Mouse (Mus musculus) hindbrain, embryonic 15.5 days (tissue): Measurements from ENCODE around the gene Smpd2. TPM values are rescaled to one million over a fixed set of nuclear protein-coding genes. Genes with fewer than 3 reads are reported as not detected.

Experiments used
- ATAC-seq: fragments of 200-750 bp; cut with Nextera tagmentation; 2 replicates; pipeline ENCODE4 v1.8.0; 2017; ENCODE audit warnings: low read depth, moderate number of reproducible peaks, moderate TSS enrichment; ENCODE audit not compliant: low FRiP score
- H3K27ac ChIP-seq: fragments of 300-500 bp; sonication (generic); replicated peaks from 2 replicates; pipeline ENCODE4 v1.5.1; 2015; ENCODE audit warnings: mild to moderate bottlenecking, inconsistent platforms
- H3K27me3 ChIP-seq: fragments of 300-500 bp; sonication (generic); 2 replicates; pipeline ENCODE4 v1.6.1; 2015; ENCODE audit warnings: control low read depth, inconsistent platforms
- H3K36me3 ChIP-seq: fragments of 300-500 bp; sonication (generic); 2 replicates; pipeline ENCODE4 v1.6.1; 2015; ENCODE audit warnings: control low read depth, inconsistent platforms
- H3K4me1 ChIP-seq: fragments of 300-500 bp; sonication (generic); replicated peaks from 2 replicates; pipeline ENCODE4 v1.6.1; 2015; ENCODE audit warnings: control low read depth, inconsistent platforms
- H3K4me2 ChIP-seq: fragments of 300-500 bp; sonication (generic); 2 replicates; pipeline ENCODE4 v1.6.1; 2015; ENCODE audit warnings: moderate library complexity, mild to moderate bottlenecking, inconsistent platforms
- H3K4me3 ChIP-seq: fragments of 300-500 bp; sonication (generic); 2 replicates; pipeline ENCODE4 v1.5.1; 2015; ENCODE audit warnings: mild to moderate bottlenecking, inconsistent platforms
- H3K9ac ChIP-seq: fragments of 300-500 bp; sonication (generic); 2 replicates; pipeline ENCODE4 v1.6.1; 2015; ENCODE audit warnings: inconsistent platforms
- H3K9me3 ChIP-seq: fragments of 300-500 bp; sonication (generic); 2 replicates; pipeline ENCODE4 v1.6.1; 2016; ENCODE audit warnings: control low read depth, inconsistent platforms
- WGBS: fragments of 180-500 bp; shearing (Covaris S2); methylation state at CpG from one replicate; pipeline ENCODE4 v1.1.7; 2015; 5-methylcytosine and 5-hydroxymethylcytosine counted together
- polyA plus RNA-seq: library from polyadenylated mRNA; unstranded; fragments of >200 nt; fragmentation: Nextera tagmentation; extraction: Ambion mirVana; gene quantifications from 2 replicates; pipeline ENCODE4 v1.2.1, GENCODE M21; 2015

Gene Smpd2
- polyA plus RNA-seq, 1 experiment from 2014 or later: 45.6 TPM

GRCm38 (mm10) chr10:41486506-41487170 lies 3.5 kb downstream of the Smpd2 start:
- H3K9me3 ChIP-seq: no peaks in the 10 kb centered on the region
- no peaks in the 10 kb centered on the region for H3K27me3 ChIP-seq
- H3K9ac ChIP-seq: no peak overlapping the region
- H3K36me3 ChIP-seq: no peaks in the 10 kb centered on the region; the same call in 1 of the 2 replicates
- no peak overlapping the region for H3K27ac ChIP-seq
- 80% methylated on average over 14 of the region's 14 CpGs for WGBS
- H3K4me3 ChIP-seq: no peak overlapping the region
- H3K4me2 ChIP-seq: no peak overlapping the region
- ATAC-seq: no peak
- peaks cover 19% of the 10 kb centered on the region for H3K4me1 ChIP-seq

DNA sequence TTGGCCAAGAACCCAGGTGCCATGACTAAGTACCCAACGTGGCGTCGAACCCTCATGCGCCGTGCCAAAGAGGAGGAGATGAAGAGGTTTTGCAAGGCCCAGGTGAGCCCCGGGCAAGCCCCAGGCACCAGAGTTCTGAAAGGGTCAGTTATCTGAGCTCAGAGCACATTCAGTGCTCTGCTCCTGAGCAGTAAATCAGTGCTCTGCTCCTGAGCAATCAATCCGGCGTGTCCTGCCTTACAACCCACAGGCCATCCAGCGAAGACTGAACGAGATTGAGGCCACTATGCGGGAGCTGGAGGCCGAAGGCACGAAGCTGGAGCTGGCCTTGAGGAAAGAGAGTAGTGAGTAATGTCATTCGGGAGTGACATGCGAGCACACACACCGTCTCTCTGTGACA lies 4.4 kb downstream of the Smpd2 start:
- Histone ChIP-seq H3K9ac (no peak overlapping the region), H3K4me2 (no peak overlapping the region), H3K36me3 (no peaks in the 10 kb centered on the region; the same call in 1 of the 2 replicates), H3K9me3 (no peaks in the 10 kb centered on the region), H3K4me1 (peaks cover 20% of the 10 kb centered on the region), H3K27ac (no peak overlapping the region), H3K4me3 (no peak overlapping the region), H3K27me3 (no peaks in the 10 kb centered on the region)
- WGBS: 94% methylated on average over 16 of the region's 16 CpGs
- no peak for ATAC-seq

DNA sequence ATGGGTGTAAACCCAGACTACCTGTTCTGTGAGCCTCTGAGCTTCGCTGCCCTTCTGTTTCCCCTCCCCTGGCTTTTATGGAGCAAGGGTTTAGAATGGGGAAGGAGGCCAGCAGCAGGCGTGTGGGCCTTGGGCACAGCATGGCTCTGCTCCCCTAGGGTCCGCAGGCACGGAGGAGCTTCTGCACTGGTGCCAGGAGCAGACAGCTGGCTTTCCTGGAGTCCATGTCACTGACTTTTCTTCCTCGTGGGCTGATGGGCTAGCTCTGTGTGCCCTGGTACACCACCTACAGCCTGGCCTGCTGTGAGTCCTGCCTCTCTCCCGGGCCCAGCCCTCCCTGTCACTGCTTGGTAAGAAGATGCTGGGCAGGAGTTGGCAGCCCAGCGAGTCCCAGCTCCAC lies 7.7 kb downstream of the Smpd2 start:
- H3K4me1 ChIP-seq: peaks cover 9% of the 10 kb centered on the region
- H3K4me3 ChIP-seq: no peak overlapping the region
- 76% methylated on average over 7 of the region's 7 CpGs for WGBS
- H3K27me3 ChIP-seq: no peaks in the 10 kb centered on the region
- H3K36me3 ChIP-seq: no peaks in the 10 kb centered on the region; the same call in 1 of the 2 replicates
- H3K9ac ChIP-seq: no peak overlapping the region
- H3K4me2 ChIP-seq: no peak overlapping the region
- no peak for ATAC-seq
- H3K27ac ChIP-seq: no peak overlapping the region
- H3K9me3 ChIP-seq: no peaks in the 10 kb centered on the region

DNA sequence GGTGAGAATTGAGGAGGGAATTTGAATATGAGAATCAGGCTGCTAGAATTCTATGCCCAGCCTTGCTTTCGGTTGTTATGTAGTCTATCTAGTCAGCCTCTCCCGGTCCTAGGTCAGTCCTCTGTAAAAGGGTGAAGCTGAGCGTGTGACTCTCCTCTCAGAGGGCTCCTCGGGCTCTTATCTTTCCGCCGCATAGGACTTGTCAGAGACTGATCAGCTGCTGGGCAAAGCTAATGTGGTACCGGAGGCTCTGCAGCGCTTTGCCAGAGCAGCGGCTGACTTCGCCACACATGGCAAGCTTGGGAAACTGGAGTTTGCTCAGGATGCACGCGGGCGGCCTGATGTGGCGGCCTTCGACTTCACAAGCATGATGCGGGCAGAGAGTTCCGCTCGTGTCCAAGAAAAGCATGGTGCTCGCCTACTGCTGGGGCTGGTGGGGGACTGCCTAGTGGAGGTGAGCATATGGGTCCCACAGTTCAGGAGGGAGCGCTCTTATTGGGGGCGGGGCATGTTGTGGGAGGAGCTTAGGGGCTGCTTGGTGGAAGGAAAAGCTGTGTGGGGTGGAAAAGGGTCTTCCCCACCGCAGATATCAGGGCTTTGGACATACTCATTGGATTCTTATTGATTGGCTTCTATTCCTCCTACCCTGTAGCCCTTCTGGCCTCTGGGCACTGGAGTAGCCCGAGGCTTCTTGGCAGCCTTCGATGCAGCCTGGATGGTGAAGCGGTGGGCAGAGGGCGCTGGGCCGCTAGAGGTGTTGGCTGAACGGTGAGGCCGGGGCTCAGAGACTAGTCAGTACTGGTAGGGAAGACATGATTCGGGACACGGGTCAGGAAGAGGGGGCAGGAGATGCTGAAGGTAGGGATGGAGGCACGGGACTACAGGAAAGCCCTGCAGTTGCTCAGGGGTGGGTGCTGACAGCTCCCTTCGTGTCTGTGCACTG lies 9.0 kb downstream of the Smpd2 start:
- Histone ChIP-seq H3K36me3 (no peaks in the 10 kb centered on the region; the same call in 1 of the 2 replicates), H3K9me3 (no peaks in the 10 kb centered on the region), H3K27ac (no peak overlapping the region), H3K4me1 (peaks cover 22% of the 10 kb centered on the region), H3K4me3 (no peak overlapping the region), H3K4me2 (no peak overlapping the region), H3K9ac (no peak overlapping the region), H3K27me3 (no peaks in the 10 kb centered on the region)
- WGBS: 67% methylated on average over 33 of the region's 33 CpGs
- no peak for ATAC-seq

- Histone ChIP-seq H3K4me1 (peaks cover 28% of the 10 kb centered on the region), H3K9ac (no peak overlapping the region), H3K4me2 (no peak overlapping the region), H3K9me3 (no peaks in the 10 kb centered on the region), H3K27ac (no peak overlapping the region), H3K27me3 (no peaks in the 10 kb centered on the region), H3K36me3 (no peaks in the 10 kb centered on the region; the same call in 1 of the 2 replicates), H3K4me3 (no peak overlapping the region)
- ATAC-seq: no peak
- 87% methylated on average over 3 of the region's 3 CpGs for WGBS
These were observed 10.2 kb downstream of the Smpd2 start for GRCm38 (mm10) chr10:41479961-41480360.

- H3K27me3 ChIP-seq: no peaks in the 10 kb centered on the region
- peak overlapping the region; percentile 81 for H3K27ac ChIP-seq
- no peaks in the 10 kb centered on the region for H3K36me3 ChIP-seq
- H3K9ac ChIP-seq: peak overlapping the region; percentile 63
- no peaks in the 10 kb centered on the region for H3K9me3 ChIP-seq
- WGBS: 3% methylated on average over 20 of the region's 20 CpGs
- peak; percentile 72 for ATAC-seq
- H3K4me1 ChIP-seq: peaks cover 28% of the 10 kb centered on the region
- H3K4me2 ChIP-seq: peak overlapping the region; percentile 97
- H3K4me3 ChIP-seq: peak overlapping the region; percentile 55
These were observed 12.6 kb downstream of the Smpd2 start for GRCm38 (mm10) chr10:41477278-41478181.

DNA sequence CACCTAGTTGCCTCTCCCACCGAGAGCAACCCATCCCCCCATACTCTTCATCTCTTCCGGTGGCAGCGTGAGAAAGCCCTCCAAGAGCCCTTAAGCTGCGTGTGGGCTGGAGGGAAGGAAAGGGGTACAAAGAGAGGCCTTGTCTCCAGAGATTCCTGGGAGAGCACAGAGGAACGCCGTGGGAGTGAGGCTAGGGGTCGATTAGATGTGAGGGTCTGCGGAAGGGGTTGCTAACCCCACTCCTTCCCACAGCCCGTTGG lies 13.2 kb downstream of the Smpd2 start:
- no peaks in the 10 kb centered on the region for H3K27me3 ChIP-seq
- H3K9me3 ChIP-seq: no peaks in the 10 kb centered on the region
- H3K27ac ChIP-seq: peak overlapping the region; percentile 81
- WGBS: under 1% methylated on average over 9 of the region's 9 CpGs
- peaks cover 28% of the 10 kb centered on the region for H3K4me1 ChIP-seq
- peak overlapping the region; percentile 63 for H3K9ac ChIP-seq
- H3K4me3 ChIP-seq: peak overlapping the region; percentile 55
- 0 out of 2 replicates have a peak, but pooled peaks have one; percentile 0 for ATAC-seq
- peak overlapping the region; percentile 97 for H3K4me2 ChIP-seq
- H3K36me3 ChIP-seq: no peaks in the 10 kb centered on the region

- H3K27me3 ChIP-seq: no peaks in the 10 kb centered on the region
- peaks cover 27% of the 10 kb centered on the region for H3K4me1 ChIP-seq
- H3K4me2 ChIP-seq: peak within 1 kb of the TSS; percentile 97
- WGBS: under 1% methylated on average over 35 of the region's 35 CpGs
- H3K9ac ChIP-seq: peak within 1 kb of the TSS; percentile 63
- peak within 1 kb of the TSS; percentile 81 for H3K27ac ChIP-seq
- H3K9me3 ChIP-seq: no peaks in the 10 kb centered on the region
- no peaks in the 10 kb centered on the region for H3K36me3 ChIP-seq
- peak within 1 kb of the TSS; percentile 55 for H3K4me3 ChIP-seq
- peak; percentile 68; the same call in 1 of the 2 replicates for ATAC-seq
These were observed 13.8 kb downstream of the Smpd2 start, which contains the start of gene Mical1 for GRCm38 (mm10) chr10:41476171-41477017. Gene Mical1, plus strand, starts transcription at chr10:41476314.

DNA sequence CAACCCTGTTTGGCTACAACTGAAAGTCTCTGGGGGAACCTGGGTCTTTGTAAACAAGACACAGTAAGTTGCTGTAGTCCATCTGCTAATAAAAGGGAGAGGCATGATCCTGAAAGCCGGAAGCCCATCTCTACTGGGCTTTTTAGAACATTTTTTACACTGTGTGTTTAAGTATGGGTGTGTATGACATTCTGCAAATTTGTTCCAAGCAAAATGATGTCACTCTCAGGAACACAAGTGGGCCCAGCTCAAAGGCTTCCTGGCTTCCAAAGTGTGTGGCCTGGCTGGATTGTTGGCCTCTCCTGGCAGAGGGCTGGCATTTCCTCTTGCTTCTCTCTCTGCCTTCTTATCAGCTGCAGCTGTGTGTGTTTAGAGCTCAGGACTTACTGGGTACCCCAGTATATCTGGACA lies 15.2 kb downstream of the Smpd2 start:
- H3K4me1 ChIP-seq: peaks cover 24% of the 10 kb centered on the region
- ATAC-seq: no peak
- no peak overlapping the region for H3K4me3 ChIP-seq
- no peak overlapping the region for H3K4me2 ChIP-seq
- no peaks in the 10 kb centered on the region for H3K9me3 ChIP-seq
- H3K9ac ChIP-seq: no peak overlapping the region
- H3K27ac ChIP-seq: no peak overlapping the region
- no peaks in the 10 kb centered on the region for H3K27me3 ChIP-seq
- 89% methylated on average over 1 of the region's 1 CpGs for WGBS
- H3K36me3 ChIP-seq: no peaks in the 10 kb centered on the region

- H3K9me3 ChIP-seq: no peaks in the 10 kb centered on the region
- H3K27ac ChIP-seq: no peak overlapping the region
- no peaks in the 10 kb centered on the region for H3K36me3 ChIP-seq
- H3K4me2 ChIP-seq: no peak overlapping the region
- 84% methylated on average over 6 of the region's 6 CpGs for WGBS
- peaks cover 24% of the 10 kb centered on the region for H3K4me1 ChIP-seq
- H3K9ac ChIP-seq: no peak overlapping the region
- no peak overlapping the region for H3K4me3 ChIP-seq
- no peaks in the 10 kb centered on the region for H3K27me3 ChIP-seq
- no peak for ATAC-seq
These were observed 16.2 kb downstream of the Smpd2 start for GRCm38 (mm10) chr10:41473782-41474468.
